Mouse (Mus musculus): ENCODE measurements around the gene Tmem164.

Tmem164 gene

DNA sequence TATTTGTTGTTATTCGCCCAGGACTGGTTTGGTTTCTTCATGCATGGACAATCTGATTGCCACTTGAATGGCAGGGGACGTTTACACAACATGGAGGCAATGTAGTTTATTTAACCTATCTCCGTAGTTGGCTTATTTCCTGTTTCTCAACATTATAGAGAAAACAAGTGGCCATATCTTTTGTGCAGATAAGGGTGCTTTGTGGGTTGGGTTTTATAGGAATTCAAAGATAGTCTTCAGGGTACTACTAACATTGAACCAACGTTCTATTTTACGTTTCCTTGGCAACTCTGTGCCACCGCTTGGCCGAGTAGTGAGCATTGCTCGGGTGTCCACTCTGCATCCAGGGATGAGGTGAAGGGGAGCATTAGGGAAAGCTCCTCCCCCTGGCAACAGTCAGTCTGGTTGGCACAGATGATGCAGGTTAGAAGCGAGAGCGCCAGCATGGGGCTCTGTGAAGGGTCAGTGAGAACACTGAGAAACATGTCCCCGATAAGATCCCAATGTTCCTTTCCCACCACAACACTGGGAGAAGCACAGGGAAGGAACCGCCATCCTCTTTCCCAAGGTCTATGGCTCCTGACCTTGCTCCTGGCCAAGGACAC lies 148.8 kb downstream of the Tmem164 start:
- no peak for DNase-seq (ENCODE audit: low read depth)

DNA sequence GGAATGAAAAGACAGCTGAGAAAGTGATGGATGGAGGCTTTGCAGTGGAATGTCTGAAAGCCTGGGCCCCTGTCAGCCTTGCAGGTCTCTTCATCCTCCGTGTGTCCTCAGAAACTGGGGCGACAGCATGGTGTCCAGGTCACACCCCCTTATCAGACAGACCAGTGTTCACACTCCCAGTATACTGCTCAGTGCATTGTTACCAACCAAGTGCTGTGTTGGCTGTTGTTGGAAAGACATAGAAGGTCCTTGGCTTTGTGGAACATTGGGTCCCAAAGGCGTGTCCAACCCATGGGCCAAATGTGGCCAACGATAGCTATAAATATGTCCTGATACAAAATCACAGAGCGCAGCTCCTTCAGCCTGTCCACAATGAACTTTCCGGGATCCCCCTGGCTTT lies 149.4 kb downstream of the Tmem164 start:
- DNase-seq (ENCODE audit: low read depth): no peak

DNA sequence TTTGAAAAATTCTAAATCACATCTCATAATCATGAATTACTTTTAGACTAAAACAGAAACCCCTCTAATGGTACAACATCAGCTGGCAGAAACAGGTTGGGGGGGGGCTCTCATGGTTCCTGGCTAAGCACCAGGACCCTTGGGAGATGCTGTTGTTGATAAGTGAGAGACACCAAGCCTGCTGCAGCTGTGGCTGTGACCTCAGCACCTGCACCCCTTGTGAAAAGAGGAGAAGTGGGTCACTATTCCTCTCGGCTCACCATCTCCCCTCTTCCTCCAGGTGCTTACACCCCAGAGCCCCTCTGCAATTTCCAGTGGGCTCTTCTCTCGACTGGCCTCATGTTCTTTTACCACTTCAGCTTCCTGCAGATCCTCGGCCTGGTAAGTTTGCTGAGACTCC lies 151.0 kb downstream of the Tmem164 start:
- no peak for DNase-seq (ENCODE audit: low read depth)

DNA sequence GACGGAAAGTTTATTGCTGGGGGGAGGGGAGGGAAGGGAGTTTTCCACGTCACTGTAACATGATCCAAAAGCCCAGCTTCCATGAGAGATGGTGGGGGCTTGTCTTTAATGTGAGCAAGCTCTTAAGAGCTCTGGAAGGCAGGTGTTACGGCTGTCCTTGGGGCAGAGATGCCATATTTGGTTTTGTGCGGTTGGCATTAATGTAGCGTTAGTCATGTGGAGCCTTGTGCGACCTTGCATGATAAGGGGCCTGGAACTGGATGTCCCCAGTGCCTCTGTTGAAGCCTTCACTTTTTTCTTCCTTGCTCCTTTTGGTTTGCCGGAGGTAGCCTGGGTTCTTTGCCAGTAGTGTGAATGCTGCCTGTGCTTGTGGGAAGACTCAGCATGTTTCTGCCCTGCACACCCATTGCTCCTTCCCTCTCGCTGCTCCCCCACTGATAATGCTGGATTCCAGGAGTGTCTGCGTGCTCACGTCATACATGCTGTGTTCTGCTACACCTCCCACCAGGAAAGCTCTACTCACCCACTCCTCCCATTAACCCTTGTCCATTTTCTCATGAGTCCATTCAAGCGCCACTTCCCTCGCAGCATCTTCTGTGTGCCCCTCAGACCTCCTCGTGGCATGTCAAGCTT lies 152.1 kb downstream of the Tmem164 start:
- DNase-seq (ENCODE audit: low read depth): no peak

DNA sequence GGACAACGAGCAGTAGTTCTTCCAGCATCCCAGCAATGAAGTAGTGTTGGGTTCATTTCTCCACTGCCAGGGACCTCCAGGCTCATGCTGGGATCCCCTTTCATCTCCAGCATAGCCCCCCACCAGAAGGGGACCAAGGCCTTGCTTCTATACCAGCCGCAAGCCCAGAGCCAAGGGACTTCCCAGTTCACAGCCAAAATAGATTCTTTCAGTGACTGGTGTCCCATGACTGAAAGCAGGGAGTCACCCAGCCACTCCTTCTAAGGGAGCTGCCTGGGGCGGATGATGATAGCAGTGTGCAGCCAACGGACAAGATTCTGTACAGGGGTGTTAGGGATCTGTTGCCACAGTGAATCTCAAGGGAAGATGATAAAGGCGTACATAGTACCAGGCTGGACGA lies 153.6 kb downstream of the Tmem164 start:
- DNase-seq (ENCODE audit: low read depth): no peak

DNA sequence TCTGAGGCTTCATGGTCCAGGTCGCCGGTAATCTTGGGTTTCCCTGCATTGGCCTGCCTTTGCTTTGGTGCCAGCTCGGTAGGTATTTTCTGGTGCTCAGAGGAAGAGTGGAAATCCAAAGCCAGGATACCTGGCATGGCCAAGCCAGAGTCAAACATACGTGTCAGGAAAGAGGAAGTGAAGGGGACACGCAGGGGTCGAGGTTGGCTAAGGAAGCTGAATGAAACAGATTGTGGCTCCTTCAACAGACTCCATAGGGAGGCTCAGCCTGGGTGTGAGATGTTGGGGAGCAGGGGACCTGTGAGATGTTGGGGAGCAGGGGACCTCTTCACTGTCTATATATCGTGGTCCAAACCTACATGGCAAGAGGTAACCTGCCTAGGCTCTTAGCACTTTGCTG lies 155.2 kb downstream of the Tmem164 start:
- no peak for DNase-seq (ENCODE audit: low read depth)

DNA sequence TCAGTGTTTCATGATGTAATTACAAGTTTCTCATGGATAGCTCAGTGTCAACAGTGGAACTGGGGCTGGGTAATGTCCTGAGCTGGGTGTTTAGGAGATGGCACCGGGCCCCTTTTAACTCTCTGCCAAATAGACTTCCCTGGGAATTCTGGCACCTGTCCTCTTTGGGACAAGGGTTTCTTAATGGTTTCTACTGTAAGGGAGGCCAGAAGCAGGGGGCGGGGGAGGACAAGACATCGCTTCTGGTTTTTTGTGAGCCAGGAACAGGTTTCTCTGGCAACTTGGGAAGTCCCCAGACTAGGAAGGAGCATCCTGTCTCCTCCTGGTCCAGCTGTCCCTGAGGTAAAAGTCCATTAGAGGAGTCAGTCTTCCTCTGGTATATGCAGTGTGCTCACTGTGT lies 156.1 kb downstream of the Tmem164 start:
- DNase-seq (ENCODE audit: low read depth): no peak

DNA sequence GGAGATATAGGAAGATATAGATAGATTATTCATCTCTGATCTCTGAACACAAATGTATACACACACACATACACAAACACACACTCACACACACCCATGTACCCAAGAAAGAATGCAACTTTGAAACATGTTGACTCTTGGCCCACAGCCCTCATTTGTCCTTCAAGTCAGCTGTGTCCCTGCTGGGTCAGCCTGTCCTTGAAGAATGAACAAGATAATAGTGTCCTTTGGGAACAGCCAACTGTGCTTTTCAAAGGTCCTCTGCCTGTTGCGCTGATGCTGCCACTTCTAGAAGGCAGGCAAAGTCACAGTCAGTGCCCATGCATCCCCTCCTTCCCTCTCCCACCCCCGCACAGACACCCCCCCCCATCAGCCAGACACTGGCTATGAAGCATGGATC lies 157.6 kb downstream of the Tmem164 start:
- DNase-seq (ENCODE audit: low read depth): no peak

DNA sequence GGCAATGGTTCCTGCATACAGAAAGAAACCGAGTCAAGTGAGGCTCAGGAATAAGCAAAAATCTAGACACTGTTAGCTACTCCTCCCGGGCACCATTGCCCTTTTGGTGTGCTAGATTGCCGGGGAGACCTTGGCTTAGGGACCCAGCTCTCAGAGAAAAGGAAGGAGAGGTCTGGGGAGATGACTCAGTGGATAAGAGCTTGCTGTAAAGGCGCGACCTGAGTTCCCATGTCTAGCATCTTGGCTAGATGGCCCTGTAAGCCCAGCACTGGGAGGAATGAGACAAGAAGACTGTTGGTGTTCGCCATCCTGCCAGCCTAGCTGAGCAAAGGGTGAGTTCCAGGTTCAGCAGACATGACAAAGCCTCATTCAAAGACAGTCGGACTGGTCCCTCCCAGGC lies 158.2 kb downstream of the Tmem164 start:
- no peak for DNase-seq (ENCODE audit: low read depth)

DNA sequence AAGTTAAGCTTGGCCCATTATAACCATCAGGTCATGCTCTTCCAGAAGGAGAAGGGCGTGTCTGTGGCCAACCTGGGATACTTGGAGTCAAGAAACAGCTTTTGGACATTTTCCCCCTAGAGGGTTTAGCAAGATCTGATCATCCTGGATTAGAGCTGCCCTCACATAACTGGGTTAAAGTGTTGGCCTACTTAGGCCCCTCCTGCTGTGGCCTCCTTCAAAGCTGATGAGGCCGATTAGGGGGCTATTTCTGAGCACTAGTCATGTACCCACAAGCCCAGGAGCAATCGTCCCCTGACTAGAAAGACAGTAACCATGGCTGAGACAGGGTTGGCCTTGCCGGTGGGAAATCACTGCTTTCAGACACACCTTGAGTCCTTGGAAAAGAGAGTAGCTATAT lies 160.7 kb downstream of the Tmem164 start:
- DNase-seq (ENCODE audit: low read depth): no peak

DNA sequence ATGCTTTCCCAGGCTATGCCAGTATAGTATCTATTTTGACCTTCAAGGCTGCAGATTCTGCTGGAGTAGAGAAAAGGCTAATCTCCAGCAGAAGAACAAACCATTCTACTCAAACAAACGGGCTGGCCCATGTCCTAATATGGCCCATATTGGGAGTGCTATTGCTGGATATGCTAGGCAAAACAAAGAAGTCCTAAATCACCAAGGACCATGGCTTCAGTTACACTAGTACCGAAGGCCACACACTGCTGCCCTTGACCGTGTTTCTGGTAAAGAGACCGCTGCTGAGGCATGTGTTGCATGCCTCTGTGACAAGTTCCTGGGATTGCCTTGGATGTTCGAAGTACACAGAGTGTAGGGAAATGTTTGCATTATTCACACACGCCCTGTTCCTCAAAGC lies 165.1 kb downstream of the Tmem164 start:
- no peak for DNase-seq (ENCODE audit: low read depth)

DNA sequence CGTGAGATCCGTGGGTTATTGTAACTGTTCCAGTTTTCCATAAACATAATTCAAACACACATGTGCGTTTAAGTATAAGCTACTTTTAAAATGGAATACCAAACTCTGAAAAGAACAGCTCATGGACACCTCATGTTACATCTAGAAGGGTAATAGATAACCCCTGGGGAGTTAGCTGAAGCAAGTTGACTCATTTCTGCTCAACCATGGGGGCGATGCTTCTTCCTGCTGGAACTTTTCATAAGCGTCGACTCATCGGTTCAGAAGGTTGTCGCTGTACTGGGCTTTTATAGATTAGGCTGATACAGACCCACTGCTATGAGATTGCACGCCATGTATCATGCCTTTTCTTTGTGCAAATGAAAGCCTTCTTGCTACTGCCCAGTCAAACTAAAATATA lies 166.8 kb downstream of the Tmem164 start:
- DNase-seq (ENCODE audit: low read depth): no peak

DNA sequence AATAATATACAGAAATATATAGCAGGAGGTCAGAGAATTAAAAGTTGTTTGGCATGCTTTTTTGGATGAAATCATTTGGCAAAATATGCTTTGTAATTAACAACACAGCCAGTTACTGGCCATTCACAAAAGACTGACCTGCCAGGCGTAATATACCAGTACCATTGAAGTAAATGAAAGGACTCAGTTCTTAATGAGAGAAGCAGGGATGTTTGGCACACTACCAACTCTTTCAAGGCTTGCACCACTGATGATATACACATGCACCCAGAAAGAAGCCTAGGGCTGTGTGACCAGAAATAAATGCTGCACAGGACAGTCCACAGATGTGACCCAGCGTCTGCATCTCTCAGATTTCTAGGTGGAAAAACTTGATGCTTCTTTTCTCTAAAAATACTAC lies 188.6 kb downstream of the Tmem164 start:
- no peak for DNase-seq (ENCODE audit: low read depth)

DNA sequence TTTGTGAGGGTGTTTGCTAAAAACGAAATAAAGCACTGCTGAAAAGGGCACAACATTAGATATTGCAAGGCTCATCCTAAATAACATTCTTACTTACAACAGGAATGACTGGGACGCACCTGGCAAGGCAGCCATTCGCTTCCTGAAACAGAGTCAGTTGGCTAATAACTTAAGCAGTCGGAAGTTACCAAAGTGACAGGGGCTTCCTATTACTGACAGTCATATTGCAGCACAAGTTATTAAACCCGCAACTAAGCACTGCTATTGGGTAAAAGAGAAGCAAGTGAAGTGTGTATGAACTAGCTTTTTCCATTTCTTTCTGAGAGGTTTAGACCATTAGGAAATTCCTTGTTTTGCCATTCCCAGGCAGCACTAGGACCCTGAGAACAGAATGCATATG lies 201.0 kb downstream of the Tmem164 start:
- DNase-seq (ENCODE audit: low read depth): no peak

DNA sequence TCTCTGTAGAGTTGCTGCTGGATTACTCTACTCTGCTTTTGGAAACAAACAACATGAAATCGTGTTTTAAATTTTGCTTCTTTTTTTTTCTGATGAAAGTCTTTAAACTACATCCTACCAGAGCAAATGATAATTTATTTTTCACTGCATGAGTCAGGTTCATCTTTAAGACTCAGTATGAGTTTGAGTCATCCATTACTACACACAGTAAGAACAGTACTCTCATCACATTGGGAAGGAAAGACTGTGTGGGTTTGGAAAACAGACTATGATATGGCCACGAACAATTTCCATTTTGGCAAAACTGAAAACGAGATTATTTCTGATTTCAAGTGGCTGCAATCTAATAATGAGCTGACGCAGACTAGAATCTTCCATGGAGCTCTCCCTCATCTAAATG lies 202.4 kb downstream of the Tmem164 start:
- DNase-seq (ENCODE audit: low read depth): peak; percentile 34

DNA sequence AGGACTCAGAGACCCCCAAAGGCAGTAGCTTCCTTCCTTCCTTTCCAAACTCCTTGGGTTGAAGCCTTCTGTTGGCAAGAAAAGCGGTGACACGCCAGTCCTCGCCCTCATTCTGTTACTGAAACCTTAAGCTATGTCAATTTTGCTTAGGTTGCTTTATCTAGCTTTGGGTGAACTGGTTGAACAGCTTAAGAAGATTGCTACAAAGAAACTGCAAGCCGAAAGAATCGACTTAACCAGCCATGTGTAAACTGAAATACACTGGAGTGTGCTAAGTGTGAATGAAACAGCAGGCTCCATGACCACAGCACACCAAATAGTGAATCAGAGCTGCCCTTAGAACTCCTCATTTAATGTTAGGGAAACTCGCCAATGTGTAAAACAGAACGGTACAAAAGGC lies 204.8 kb downstream of the Tmem164 start:
- no peak for DNase-seq (ENCODE audit: low read depth)
